Mouse (Mus musculus) midbrain, embryonic 13.5 days (tissue): ENCODE measurements around the gene Ndufa13. TPM values are rescaled to one million over a fixed set of nuclear protein-coding genes. Genes with fewer than 3 reads are reported as not detected.

ENCODE experiments used
- ATAC-seq: fragments of 200-750 bp; cut with Nextera tagmentation; 2 replicates; pipeline ENCODE4 v1.8.0; 2017; ENCODE audit warnings: mild to moderate bottlenecking, moderate TSS enrichment, moderate library complexity
- H3K27ac ChIP-seq: fragments of 300-500 bp; sonication (generic); 2 replicates; pipeline ENCODE4 v1.5.1; 2015; ENCODE audit warnings: inconsistent platforms, mild to moderate bottlenecking, moderate library complexity
- H3K27me3 ChIP-seq: fragments of 300-500 bp; sonication (generic); 2 replicates; pipeline ENCODE4 v1.6.1; 2015; ENCODE audit warnings: mild to moderate bottlenecking, inconsistent platforms
- H3K36me3 ChIP-seq: fragments of 300-500 bp; sonication (generic); 2 replicates; pipeline ENCODE4 v1.6.1; 2015; ENCODE audit warnings: mild to moderate bottlenecking, inconsistent platforms
- H3K4me1 ChIP-seq: fragments of 300-500 bp; sonication (generic); replicated peaks from 2 replicates; pipeline ENCODE4 v1.6.1; 2015; ENCODE audit warnings: inconsistent platforms
- H3K4me2 ChIP-seq: fragments of 300-500 bp; sonication (generic); replicated peaks from 2 replicates; pipeline ENCODE4 v1.6.1; 2015; ENCODE audit warnings: moderate library complexity, mild to moderate bottlenecking, inconsistent platforms
- H3K4me3 ChIP-seq: fragments of 300-500 bp; sonication (generic); replicated peaks from 2 replicates; pipeline ENCODE4 v1.5.1; 2015; ENCODE audit warnings: mild to moderate bottlenecking, inconsistent platforms
- H3K9ac ChIP-seq: fragments of 300-500 bp; sonication (generic); replicated peaks from 2 replicates; pipeline ENCODE4 v1.6.1; 2015; ENCODE audit warnings: mild to moderate bottlenecking, inconsistent platforms
- H3K9me3 ChIP-seq: fragments of 300-500 bp; sonication (generic); 2 replicates; pipeline ENCODE4 v1.6.1; 2016; ENCODE audit warnings: mild to moderate bottlenecking, inconsistent platforms
- WGBS: fragments of 180-500 bp; shearing (Covaris S2); methylation state at CpG from one replicate; pipeline ENCODE4 v1.1.7; 2015; 5-methylcytosine and 5-hydroxymethylcytosine counted together
- polyA plus RNA-seq: library from polyadenylated mRNA; unstranded; fragments of >200 nt; fragmentation: Nextera tagmentation; extraction: Ambion mirVana; gene quantifications from 2 replicates; pipeline ENCODE4 v1.2.1, GENCODE M21; 2015

Ndufa13 gene
- polyA plus RNA-seq, 1 experiment from 2014 or later, result 181 TPM

DNA sequence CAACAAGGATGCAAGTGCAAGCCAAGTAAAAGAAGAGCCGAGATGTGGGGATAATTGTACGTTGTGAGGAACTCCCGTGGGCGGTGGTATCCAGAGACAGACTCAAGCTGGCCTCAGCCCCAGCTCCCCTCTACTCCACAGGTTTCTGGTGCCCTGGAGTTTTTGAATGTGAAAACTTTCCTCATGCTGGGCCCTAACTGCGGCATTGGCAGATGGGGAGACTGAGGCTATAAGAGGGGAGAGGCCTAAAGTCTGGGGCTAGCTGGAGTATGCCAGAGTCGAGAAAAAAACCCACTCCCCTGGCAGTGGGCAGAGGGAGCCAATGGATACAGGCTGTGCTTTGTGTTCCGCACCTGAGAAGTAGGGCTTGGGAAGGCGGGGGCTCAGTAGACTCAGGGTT, 1.7 kb upstream of the Ndufa13 start:
- H3K4me2 ChIP-seq, result peak overlapping the region; percentile 98; the same call in 1 of the 2 replicates
- H3K9me3 ChIP-seq, result no peaks in the 10 kb centered on the region
- H3K4me1 ChIP-seq, result peaks cover 39% of the 10 kb centered on the region
- no peak for ATAC-seq
- no peak overlapping the region for H3K4me3 ChIP-seq
- H3K36me3 ChIP-seq, result peaks cover 15% of the 10 kb centered on the region
- H3K9ac ChIP-seq, result no peak overlapping the region
- 79% methylated on average over 8 of the region's 8 CpGs for whole genome bisulfite sequencing
- H3K27ac ChIP-seq, result no peak overlapping the region
- H3K27me3 ChIP-seq, result no peaks in the 10 kb centered on the region

GRCm38 (mm10) chr8:69903063-69903542, 745 bp upstream of the Ndufa13 start:
- peak; percentile 91 for ATAC-seq
- Histone ChIP-seq H3K36me3 (peaks cover 7% of the 10 kb centered on the region), H3K4me3 (peak overlapping the region; percentile 76), H3K27ac (peak overlapping the region; percentile 80), H3K9ac (peak overlapping the region; percentile 76), H3K9me3 (no peaks in the 10 kb centered on the region), H3K4me2 (peak overlapping the region; percentile 98), H3K27me3 (no peaks in the 10 kb centered on the region), H3K4me1 (peaks cover 47% of the 10 kb centered on the region)
- under 1% methylated on average over 43 of the region's 45 CpGs for WGBS

DNA sequence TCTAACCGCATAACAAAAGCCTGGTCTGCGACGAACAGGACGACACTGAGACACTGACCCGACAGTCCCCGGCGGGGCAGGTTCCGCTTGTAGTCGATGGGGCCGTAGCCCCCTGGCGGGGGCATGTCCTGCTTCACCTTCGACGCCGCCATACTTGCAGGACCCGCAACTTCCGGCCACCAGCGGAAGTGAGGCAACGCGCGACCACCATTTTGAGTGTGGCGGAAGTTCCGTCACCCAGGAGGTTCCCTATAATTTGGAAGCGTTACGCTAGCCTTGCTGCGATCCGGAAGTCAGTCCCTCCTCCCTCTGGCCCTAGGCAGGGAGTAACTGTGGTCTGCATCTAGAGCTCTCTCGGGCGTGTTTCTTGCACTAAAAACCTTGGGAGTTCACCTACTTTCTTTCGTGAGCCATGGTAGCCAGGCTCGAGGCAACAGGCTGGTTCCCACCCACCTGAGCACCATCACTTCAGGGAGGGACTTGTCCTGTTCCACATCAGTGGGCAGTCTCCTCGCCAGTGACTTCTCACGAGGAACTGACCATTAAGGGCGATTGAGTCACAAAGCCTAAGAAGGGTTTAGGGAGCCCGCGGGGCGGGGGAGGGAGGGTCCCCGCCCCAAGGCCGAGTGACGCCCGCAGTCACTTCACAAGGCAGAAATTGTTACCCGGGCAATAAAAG, 735 bp downstream of the Ndufa13 start:
- Histone ChIP-seq H3K27me3 (no peaks in the 10 kb centered on the region), H3K27ac (peak overlapping the region; percentile 88), H3K4me1 (peaks cover 60% of the 10 kb centered on the region), H3K9me3 (no peaks in the 10 kb centered on the region), H3K9ac (peak overlapping the region; percentile 81), H3K4me3 (peak overlapping the region; percentile 76), H3K4me2 (peak overlapping the region; percentile 98), H3K36me3 (0 out of 2 replicates have a peak, but pooled peaks cover 2% of the 10 kb centered on the region)
- ATAC-seq, result peak; percentile 70
- WGBS, result 3% methylated on average over 41 of the region's 41 CpGs

GRCm38 (mm10) chr8:69900895-69901451, 1.4 kb downstream of the Ndufa13 start:
- H3K36me3 ChIP-seq, result 0 out of 2 replicates have a peak, but pooled peaks cover 4% of the 10 kb centered on the region
- no peaks in the 10 kb centered on the region for H3K9me3 ChIP-seq
- H3K27ac ChIP-seq, result peak overlapping the region; percentile 88
- H3K9ac ChIP-seq, result peak overlapping the region; percentile 81
- WGBS, result 24% methylated on average over 12 of the region's 12 CpGs
- no peaks in the 10 kb centered on the region for H3K27me3 ChIP-seq
- ATAC-seq, result 0 out of 2 replicates have a peak, but pooled peaks have one; percentile 0
- H3K4me3 ChIP-seq, result peak overlapping the region; percentile 76
- H3K4me2 ChIP-seq, result peak overlapping the region; percentile 98
- H3K4me1 ChIP-seq, result peaks cover 62% of the 10 kb centered on the region

DNA sequence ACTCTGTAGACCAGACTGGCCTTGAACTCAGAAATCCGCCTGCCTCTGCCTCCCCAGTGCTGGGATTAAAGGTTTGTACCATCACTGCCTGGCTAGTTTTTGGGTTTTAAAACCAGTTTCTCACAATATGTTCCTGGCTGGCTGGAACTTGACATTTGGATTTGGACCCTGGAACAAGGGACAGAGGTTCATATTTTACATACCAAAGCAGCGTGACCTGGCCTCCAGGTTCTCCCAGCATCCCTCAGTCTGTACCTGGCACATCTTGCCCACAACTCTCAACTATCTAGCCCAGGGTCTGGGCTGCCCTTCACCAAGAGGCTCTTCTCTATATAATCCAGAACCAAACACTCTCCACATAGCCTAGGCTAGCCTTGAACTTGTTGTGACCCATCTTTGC, 2.5 kb downstream of the Ndufa13 start:
- H3K4me1 ChIP-seq, result peaks cover 73% of the 10 kb centered on the region
- 0 out of 2 replicates have a peak, but pooled peaks cover 4% of the 10 kb centered on the region for H3K36me3 ChIP-seq
- no peak overlapping the region for H3K27ac ChIP-seq
- H3K9me3 ChIP-seq, result no peaks in the 10 kb centered on the region
- WGBS, result 96% methylated on average over 2 of the region's 2 CpGs
- H3K4me3 ChIP-seq, result 0 out of 2 replicates have a peak overlapping the region, but pooled peaks have one; percentile 76
- ATAC-seq, result no peak
- no peaks in the 10 kb centered on the region for H3K27me3 ChIP-seq
- peak overlapping the region; percentile 98 for H3K4me2 ChIP-seq
- H3K9ac ChIP-seq, result 0 out of 2 replicates have a peak overlapping the region, but pooled peaks have one; percentile 15

- Histone ChIP-seq H3K27me3 (no peaks in the 10 kb centered on the region), H3K4me2 (no peak overlapping the region), H3K9me3 (no peaks in the 10 kb centered on the region), H3K4me3 (no peak overlapping the region), H3K9ac (no peak overlapping the region), H3K4me1 (peaks cover 80% of the 10 kb centered on the region), H3K27ac (no peak overlapping the region), H3K36me3 (peaks cover 17% of the 10 kb centered on the region)
- no peak for ATAC-seq
- 85% methylated on average over 6 of the region's 6 CpGs for WGBS
These were observed 4.5 kb downstream of the Ndufa13 start for GRCm38 (mm10) chr8:69897857-69898256.

- WGBS, result 79% methylated on average over 4 of the region's 4 CpGs
- Histone ChIP-seq H3K9ac (no peak overlapping the region), H3K4me2 (no peak overlapping the region), H3K36me3 (peaks cover 22% of the 10 kb centered on the region), H3K27ac (no peak overlapping the region), H3K9me3 (no peaks in the 10 kb centered on the region), H3K4me3 (no peak overlapping the region), H3K4me1 (peaks cover 85% of the 10 kb centered on the region), H3K27me3 (no peaks in the 10 kb centered on the region)
- ATAC-seq, result no peak
These were observed 6.4 kb downstream of the Ndufa13 start for GRCm38 (mm10) chr8:69895772-69896451.

- Histone ChIP-seq H3K4me2 (no peak overlapping the region), H3K4me3 (no peak overlapping the region), H3K9me3 (no peaks in the 10 kb centered on the region), H3K4me1 (peaks cover 80% of the 10 kb centered on the region), H3K36me3 (peaks cover 22% of the 10 kb centered on the region), H3K27me3 (peaks cover 10% of the 10 kb centered on the region), H3K27ac (no peak overlapping the region), H3K9ac (no peak overlapping the region)
- ATAC-seq, result no peak
- 52% methylated on average over 6 of the region's 6 CpGs for WGBS
These were observed 7.5 kb downstream of the Ndufa13 start for GRCm38 (mm10) chr8:69894836-69895332.

DNA sequence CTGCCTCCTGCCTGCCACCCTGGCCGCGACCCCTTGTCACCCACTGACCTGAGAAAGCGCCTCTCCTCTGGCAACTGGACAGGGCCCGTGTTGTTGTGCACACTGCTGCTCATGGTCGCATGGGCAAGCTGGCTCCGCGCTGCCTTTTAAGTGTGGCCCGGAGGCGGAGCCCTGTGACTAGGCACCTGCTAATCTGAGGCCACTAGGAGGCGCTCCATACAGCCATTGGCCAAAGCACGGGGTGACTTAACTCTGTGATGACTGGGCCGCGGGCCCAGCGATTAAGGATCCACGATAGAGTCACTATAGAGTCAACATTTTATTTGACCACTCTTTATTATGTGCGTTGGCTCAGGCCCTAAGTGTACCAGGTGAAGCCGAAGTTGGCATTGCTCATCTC, 8.5 kb downstream of the Ndufa13 start:
- 22% methylated on average over 17 of the region's 17 CpGs for WGBS
- no peak overlapping the region for H3K4me2 ChIP-seq
- H3K27me3 ChIP-seq, result peaks cover 20% of the 10 kb centered on the region
- ATAC-seq, result 0 out of 2 replicates have a peak, but pooled peaks have one; percentile 5
- H3K4me1 ChIP-seq, result peaks cover 77% of the 10 kb centered on the region
- peaks cover 22% of the 10 kb centered on the region for H3K36me3 ChIP-seq
- H3K27ac ChIP-seq, result no peak overlapping the region
- H3K4me3 ChIP-seq, result no peak overlapping the region
- no peaks in the 10 kb centered on the region for H3K9me3 ChIP-seq
- no peak overlapping the region for H3K9ac ChIP-seq

GRCm38 (mm10) chr8:69890813-69891241, 11.5 kb downstream of the Ndufa13 start:
- Histone ChIP-seq H3K9me3 (no peaks in the 10 kb centered on the region), H3K36me3 (peaks cover 18% of the 10 kb centered on the region), H3K27me3 (peaks cover 50% of the 10 kb centered on the region), H3K9ac (no peak overlapping the region; the same call in 1 of the 2 replicates), H3K4me2 (0 out of 2 replicates have a peak overlapping the region, but pooled peaks have one; percentile 17), H3K4me1 (peaks cover 78% of the 10 kb centered on the region), H3K27ac (no peak overlapping the region; the same call in 1 of the 2 replicates), H3K4me3 (no peak overlapping the region)
- WGBS, result 44% methylated on average over 19 of the region's 19 CpGs
- ATAC-seq, result peak; percentile 10

- no peaks in the 10 kb centered on the region for H3K9me3 ChIP-seq
- H3K4me3 ChIP-seq, result peak overlapping the region; percentile 26
- H3K9ac ChIP-seq, result peak overlapping the region; percentile 30; the same call in 1 of the 2 replicates
- H3K36me3 ChIP-seq, result peaks cover 15% of the 10 kb centered on the region
- ATAC-seq, result no peak
- peaks cover 70% of the 10 kb centered on the region for H3K27me3 ChIP-seq
- no peak overlapping the region for H3K27ac ChIP-seq
- H3K4me2 ChIP-seq, result peak overlapping the region; percentile 46
- H3K4me1 ChIP-seq, result peaks cover 61% of the 10 kb centered on the region
- WGBS, result 3% methylated on average over 32 of the region's 32 CpGs
These were observed 13.5 kb downstream of the Ndufa13 start for GRCm38 (mm10) chr8:69888902-69889301.
